Mouse (Mus musculus) naive thymus-derived CD4-positive, alpha-beta T cell, adult 2 months (primary cell): ENCODE results near the gene Cyp2a5.
"Not testable (repeated sequence)": the region's sequence is repeated elsewhere in the genome, so short reads cannot be mapped to it uniquely, and the experiment has no call there.

Source experiments
- DNase-seq: peaks from one replicate; pipeline ENCODE4 v3.0.0-alpha.2; 2011; ENCODE audit warnings: low read depth

The Cyp2a5 gene

DNA sequence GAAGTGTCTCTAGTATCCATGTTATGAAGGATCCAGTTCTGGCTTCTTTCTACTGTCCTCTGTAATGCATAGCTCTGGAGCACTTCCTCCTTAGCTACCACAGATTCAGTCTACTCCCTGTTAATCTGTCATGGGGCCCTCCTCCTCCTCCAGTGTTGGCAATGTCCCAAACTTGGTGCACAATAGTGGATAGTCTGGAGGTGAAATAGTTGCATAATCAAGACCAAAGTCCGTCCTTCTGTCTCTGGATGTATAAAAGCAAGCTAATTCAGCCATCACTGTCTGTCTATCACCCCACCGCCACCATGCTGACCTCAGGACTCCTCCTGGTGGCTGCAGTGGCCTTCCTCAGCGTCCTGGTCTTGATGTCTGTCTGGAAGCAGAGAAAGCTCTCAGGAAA, at the start of gene Cyp2a5:
TSS of gene Cyp2a5 (plus strand) at position 247 of the 400 bp plus-strand sequence.
- not testable (repeated sequence) for DNase-seq

GRCm38 (mm10) chr7:26786013-26786412, 49.1 kb upstream of the Cyp2a5 start:
- not testable (repeated sequence) for DNase-seq

DNA sequence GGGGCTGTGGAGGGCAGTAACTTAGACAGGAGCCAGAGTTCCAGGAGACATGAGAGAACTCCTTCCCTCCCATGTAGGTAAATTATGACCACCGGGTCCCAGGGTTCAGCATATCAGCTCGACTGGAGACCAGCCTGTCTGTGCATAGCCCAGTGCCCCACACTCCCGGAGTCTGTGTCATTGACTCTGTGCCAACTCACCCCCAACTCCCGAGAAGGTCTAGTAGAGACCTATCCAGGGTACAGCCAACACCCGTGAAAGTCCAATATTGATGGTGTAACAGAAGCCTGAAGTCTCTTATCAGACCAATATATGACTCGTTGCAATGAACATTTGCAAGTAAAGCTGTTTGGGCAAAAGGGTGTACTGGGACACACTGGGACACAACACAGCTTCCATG, 45.1 kb upstream of the Cyp2a5 start:
- DNase-seq = no peak

DNA sequence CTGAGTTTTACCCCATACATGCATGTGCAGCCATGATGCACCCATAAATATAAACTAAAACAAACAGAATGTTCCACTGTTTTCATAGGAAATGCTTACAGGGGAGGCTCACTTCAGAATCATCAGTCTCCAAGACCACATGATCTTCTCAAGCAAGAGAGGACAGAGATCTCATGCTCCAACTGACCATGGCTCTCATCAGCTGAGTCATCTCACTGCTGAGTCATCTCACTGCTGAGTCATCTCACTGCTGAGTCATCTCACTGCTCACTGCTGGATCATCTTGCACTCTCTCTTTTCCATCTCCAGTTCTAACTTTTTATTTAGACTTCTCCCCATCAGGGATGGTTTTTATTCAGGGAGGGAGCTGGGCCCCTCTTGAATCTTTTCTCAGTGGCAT, 35.0 kb upstream of the Cyp2a5 start:
- no peak for DNase-seq

- DNase-seq = no peak
These were observed 34.1 kb upstream of the Cyp2a5 start for GRCm38 (mm10) chr7:26800996-26801395.

DNA sequence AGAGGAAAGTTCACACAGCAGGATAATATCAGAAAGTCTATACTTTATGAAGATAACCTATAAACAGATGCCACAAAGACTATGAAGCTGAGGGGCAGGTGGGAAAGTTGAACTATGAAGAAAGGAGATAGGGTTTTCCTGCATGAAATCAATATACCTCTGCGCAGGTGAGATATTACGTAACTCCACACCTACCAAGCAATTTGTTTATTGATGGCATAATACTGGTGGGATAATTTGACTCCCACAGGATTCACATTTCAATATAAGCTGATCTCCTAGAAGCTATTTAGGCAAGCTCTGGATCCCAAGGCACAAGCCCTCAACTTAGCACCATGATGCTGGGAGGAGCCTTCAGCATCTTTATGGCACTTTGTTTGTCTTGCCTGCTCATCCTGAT, 26.5 kb upstream of the Cyp2a5 start, which contains the start of gene Cyp2g1:
TSS of gene Cyp2g1 (plus strand) at position 301 of the 400 bp plus-strand sequence.
- DNase-seq = no peak

DNA sequence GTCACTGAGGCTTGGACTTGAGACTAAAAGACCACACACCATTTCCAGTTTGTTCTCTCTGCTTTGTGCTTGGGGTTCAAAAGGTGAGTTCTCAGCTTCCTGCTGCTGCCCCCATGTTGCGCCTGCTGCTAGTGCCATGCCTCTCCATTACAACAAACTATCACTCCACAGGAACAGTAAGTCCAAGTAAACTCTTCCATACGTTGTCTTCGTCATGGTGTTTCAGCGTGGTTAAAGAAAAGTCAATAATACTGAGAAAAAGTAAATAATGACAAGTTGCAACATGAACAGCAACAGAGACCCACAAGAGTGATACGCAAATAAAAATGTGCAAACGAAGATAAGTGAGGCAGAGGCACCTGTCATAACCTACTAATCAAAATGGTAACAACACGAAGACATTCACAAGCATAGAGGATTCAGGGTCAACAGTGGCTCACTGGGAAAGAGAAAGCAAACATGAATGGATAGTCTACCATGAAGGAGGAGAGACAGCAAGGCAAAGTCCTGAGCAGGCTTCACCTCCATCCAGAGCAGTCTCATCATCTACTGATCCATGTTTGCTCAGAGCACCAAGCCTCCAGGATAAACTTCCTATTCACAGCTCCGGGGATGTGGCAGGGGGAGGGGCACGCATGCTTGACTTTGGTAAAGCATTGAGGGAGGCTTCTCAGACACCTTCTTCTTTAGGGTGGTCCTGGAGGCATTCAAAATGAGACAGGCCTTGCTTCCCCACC, 3.4 kb upstream of the Cyp2a5 start:
- DNase-seq = not testable (repeated sequence)

DNA sequence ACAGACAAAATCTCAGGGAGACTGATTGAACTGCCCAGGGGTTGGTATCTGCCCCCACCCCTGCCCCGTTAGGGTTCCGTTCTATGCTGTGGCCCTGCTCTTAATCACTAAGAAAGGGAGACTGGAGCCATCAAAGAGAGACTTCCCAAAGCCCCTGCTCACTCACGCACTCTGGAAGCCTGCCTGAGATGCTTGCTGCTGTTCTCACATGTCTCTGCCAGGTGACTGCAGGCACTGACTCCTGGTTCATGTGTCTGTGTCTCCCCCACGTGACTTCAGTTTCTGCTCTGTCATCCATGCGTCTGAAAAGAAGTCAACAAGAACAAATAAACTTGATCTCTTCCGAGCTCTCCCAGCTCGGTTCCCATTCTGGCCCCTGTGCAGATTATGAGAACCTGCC, 2.4 kb upstream of the Cyp2a5 start:
- not testable (repeated sequence) for DNase-seq

DNA sequence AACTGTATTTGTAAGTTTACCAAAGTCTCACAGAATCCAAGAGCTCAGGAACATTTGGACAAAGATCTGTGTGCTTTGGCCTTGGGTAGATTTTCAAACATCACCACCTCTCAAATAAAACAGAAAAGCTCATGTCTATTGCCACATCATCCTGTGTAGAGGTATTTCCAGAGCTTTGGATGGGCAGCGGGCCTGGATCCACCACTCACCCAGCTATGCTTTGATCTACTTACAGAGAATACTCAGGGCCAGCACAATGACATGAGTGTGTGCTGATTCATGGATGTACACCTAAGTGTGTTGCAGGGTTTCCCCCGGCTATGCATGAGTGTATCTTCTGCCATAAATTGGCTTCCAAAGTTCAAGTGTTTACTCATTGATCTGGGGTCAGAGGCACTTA, 8.3 kb downstream of the Cyp2a5 start:
- DNase-seq = not testable (repeated sequence)

- DNase-seq = not testable (repeated sequence)
These were observed 15.0 kb downstream of the Cyp2a5 start for GRCm38 (mm10) chr7:26850063-26850462.

DNA sequence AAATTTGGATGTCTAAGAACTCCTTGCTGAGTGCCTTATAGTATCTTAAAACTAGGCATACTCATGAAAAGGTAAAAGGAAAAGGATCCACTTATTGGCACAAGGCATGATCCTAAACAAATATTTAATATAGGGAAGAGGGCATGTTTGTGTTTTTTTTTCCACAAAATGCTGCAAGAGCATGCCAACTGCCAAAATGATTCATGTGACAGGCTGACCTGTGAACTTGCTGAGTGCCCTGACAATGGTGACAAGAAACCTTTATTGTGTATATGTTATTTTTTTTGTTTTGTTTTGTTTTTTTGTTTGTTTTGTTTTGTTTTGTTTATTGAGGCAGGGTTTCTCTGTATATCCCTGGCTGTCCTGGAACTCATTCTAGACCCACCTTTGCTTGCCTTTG, 43.5 kb downstream of the Cyp2a5 start:
- not testable (repeated sequence) for DNase-seq

GRCm38 (mm10) chr7:26880600-26880999, 45.5 kb downstream of the Cyp2a5 start:
- not testable (repeated sequence) for DNase-seq
